Mouse (Mus musculus) kidney, embryonic 14.5 days (tissue): ENCODE measurements around the gene Actr5. TPM values are rescaled to one million over a fixed set of nuclear protein-coding genes. Genes with fewer than 3 reads are reported as not detected.

Experiments
- ATAC-seq: fragments of 200-750 bp; cut with Nextera tagmentation; 2 replicates; pipeline ENCODE4 v1.8.0; 2017; ENCODE audit warnings: moderate number of reproducible peaks, mild to moderate bottlenecking, moderate TSS enrichment, moderate library complexity; ENCODE audit not compliant: low FRiP score, low TSS enrichment
- H3K27ac ChIP-seq: fragments of 300-500 bp; sonication (generic); 2 replicates; pipeline ENCODE4 v1.5.1; 2014; ENCODE audit warnings: low read depth, mild to moderate bottlenecking, low read length, moderate library complexity, mixed read lengths
- H3K27me3 ChIP-seq: fragments of 300-500 bp; sonication (generic); 2 replicates; pipeline ENCODE4 v1.6.1; 2014; ENCODE audit warnings: mild to moderate bottlenecking, low read length; ENCODE audit not compliant: control insufficient read depth, insufficient read depth
- H3K36me3 ChIP-seq: fragments of 300-500 bp; sonication (generic); 2 replicates; pipeline ENCODE4 v1.6.1; 2014; ENCODE audit warnings: low read length, mixed read lengths; ENCODE audit not compliant: control insufficient read depth, insufficient read depth
- H3K4me1 ChIP-seq: fragments of 300-500 bp; sonication (generic); 2 replicates; pipeline ENCODE4 v1.6.1; 2014; ENCODE audit warnings: low read length, mixed read lengths; ENCODE audit not compliant: control insufficient read depth, insufficient read depth
- H3K4me2 ChIP-seq: fragments of 300-500 bp; sonication (generic); replicated peaks from 2 replicates; pipeline ENCODE4 v1.6.1; 2014; ENCODE audit warnings: low read depth, mild to moderate bottlenecking, low read length
- H3K4me3 ChIP-seq: fragments of 300-500 bp; sonication (generic); 2 replicates; pipeline ENCODE4 v1.5.1; 2014; ENCODE audit warnings: mild to moderate bottlenecking, low read length
- H3K9ac ChIP-seq: fragments of 300-500 bp; sonication (generic); 2 replicates; pipeline ENCODE4 v1.6.1; 2014; ENCODE audit warnings: low read depth, mild to moderate bottlenecking, low read length, moderate library complexity
- H3K9me3 ChIP-seq: fragments of 300-500 bp; sonication (generic); 2 replicates; pipeline ENCODE4 v1.6.1; 2016; ENCODE audit warnings: low read length; ENCODE audit not compliant: control insufficient read depth
- WGBS: fragments of 180-500 bp; shearing (Covaris S2); extraction: QIAGEN DNeasy Blood & Tissue Kit; methylation state at CpG from one replicate; pipeline ENCODE4 v1.1.7; 2014; 5-methylcytosine and 5-hydroxymethylcytosine counted together
- polyA plus RNA-seq: library from polyadenylated mRNA; unstranded; fragments of >200 nt; fragmentation: Nextera tagmentation; extraction: Ambion mirVana; gene quantifications from 2 replicates; pipeline ENCODE4 v1.2.1, GENCODE M21; 2014

Actr5 gene
- polyA plus RNA-seq, 1 experiment from 2014 or later = 15.6 TPM

DNA sequence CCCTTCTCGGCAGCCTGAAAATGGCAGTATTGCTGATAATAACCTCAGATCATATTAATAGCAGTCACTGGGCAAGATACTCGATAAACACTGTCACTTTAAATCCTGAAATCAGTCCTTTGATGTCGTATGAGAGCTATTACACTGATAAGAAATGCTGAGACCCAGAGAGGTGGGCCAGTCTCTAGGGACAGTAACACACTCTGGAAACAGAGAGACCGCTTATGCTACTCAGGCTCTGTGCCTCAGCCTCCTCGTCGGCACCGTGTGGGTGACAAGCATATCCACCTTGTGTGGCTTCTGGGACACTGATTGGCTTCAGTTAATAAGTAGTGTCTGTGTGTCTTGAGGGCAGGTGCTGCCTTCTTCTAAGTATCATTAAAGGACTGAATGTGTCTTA lies 29.1 kb upstream of the Actr5 start:
- H3K27ac ChIP-seq = no peak overlapping the region
- H3K36me3 ChIP-seq = no peaks in the 10 kb centered on the region
- H3K4me3 ChIP-seq = no peak overlapping the region
- peaks cover 18% of the 10 kb centered on the region for H3K27me3 ChIP-seq
- WGBS = 22% methylated on average over 7 of the region's 7 CpGs
- no peak overlapping the region; the same call in 1 of the 2 replicates for H3K4me2 ChIP-seq
- no peaks in the 10 kb centered on the region for H3K9me3 ChIP-seq
- ATAC-seq = no peak
- no peak overlapping the region for H3K9ac ChIP-seq
- H3K4me1 ChIP-seq = peaks cover 4% of the 10 kb centered on the region; the same call in 1 of the 2 replicates

DNA sequence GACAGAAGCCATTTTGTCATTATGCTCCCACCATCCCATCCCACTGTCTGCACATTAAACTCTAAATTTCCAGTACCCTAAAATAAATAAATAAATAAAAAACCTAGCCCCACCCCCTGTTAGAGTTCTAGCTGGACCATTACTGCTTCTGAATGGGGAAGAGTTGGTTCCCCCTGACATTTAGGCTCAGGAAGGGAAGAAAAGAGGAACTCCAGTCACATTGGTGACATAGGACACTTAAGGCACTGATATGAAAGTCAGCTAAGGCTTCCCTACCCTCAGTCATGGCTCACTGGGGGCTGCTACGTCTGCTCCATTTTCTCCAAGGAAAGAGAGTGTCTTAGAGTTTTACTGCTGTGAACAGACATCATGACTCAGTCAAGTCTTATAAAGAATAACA lies 27.9 kb upstream of the Actr5 start:
- Histone ChIP-seq H3K4me2 (no peak overlapping the region), H3K9ac (no peak overlapping the region), H3K9me3 (no peaks in the 10 kb centered on the region), H3K27ac (no peak overlapping the region), H3K4me3 (no peak overlapping the region), H3K36me3 (no peaks in the 10 kb centered on the region), H3K27me3 (peaks cover 18% of the 10 kb centered on the region), H3K4me1 (peaks cover 4% of the 10 kb centered on the region; the same call in 1 of the 2 replicates)
- no peak for ATAC-seq
- WGBS = 71% methylated on average over 1 of the region's 1 CpGs

DNA sequence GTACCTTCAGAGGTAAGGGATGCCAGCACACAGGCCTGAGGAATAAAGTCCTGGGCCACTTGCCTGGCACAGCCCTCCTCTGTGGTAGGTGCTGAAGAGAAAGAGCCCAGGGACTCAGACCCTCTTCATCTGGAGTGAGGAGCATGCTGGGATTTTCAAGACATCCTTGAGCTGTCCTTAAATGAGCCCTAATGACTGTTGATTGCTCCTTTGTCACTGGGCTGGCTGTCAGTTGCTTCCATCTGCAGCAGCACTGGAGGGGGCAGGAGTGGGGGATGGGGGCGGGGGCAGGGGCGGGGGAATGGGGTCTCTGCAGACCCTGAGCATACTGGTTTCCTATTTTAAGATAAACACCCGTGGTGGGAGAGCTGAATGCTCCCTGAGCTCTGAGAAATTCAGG lies 24.2 kb upstream of the Actr5 start:
- no peak for ATAC-seq
- Histone ChIP-seq H3K4me3 (no peak overlapping the region), H3K27me3 (peaks cover 27% of the 10 kb centered on the region), H3K9ac (no peak overlapping the region), H3K27ac (no peak overlapping the region), H3K4me1 (0 out of 2 replicates have a peak, but pooled peaks cover under 1% of the 10 kb centered on the region), H3K9me3 (no peaks in the 10 kb centered on the region), H3K36me3 (no peaks in the 10 kb centered on the region), H3K4me2 (no peak overlapping the region)
- WGBS = 30% methylated on average over 3 of the region's 3 CpGs

DNA sequence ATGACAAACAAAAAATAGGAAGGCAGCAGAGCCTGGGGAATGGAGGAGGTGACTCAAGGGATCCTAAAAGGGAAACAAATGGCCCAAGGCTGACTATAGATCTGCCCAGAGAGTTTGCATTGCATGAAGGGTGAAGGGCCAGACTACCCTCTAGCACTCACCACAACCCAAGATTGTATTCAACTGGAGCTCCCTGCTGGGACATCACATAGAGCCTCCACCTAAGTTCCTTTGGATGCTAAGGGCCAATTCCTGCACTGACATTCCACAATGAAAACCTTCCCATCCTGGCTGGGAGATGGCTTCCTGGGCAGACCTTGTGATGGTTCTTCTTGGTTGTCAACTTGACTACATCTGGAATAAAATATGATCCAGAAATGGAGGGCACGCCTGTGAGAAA lies 23.4 kb upstream of the Actr5 start:
- H3K4me3 ChIP-seq = no peak overlapping the region
- no peaks in the 10 kb centered on the region for H3K4me1 ChIP-seq
- no peak for ATAC-seq
- WGBS = 89% methylated on average over 1 of the region's 1 CpGs
- no peak overlapping the region for H3K9ac ChIP-seq
- H3K4me2 ChIP-seq = no peak overlapping the region
- no peak overlapping the region for H3K27ac ChIP-seq
- H3K27me3 ChIP-seq = peaks cover 27% of the 10 kb centered on the region
- H3K9me3 ChIP-seq = no peaks in the 10 kb centered on the region
- no peaks in the 10 kb centered on the region for H3K36me3 ChIP-seq

DNA sequence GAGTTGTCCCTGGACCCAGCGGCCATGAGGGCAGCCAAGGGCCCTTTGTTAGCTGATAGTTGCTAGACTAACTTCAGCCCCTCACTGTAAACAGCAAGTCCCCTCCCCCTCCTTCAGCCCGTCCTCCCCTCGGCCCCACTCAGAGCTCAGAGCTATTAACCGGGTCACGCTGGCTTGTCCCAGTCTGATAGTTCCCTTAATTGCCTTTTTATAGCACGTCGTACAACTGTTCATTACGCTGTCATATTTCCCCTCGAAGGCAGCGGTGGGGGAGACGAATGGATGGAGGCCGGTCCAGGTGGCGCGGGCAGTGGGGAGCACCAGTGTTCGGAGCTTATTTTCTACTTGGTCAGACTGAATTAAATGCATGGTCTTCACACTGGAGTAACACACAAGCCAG lies 22.0 kb upstream of the Actr5 start:
- H3K36me3 ChIP-seq = no peaks in the 10 kb centered on the region
- H3K4me2 ChIP-seq = 0 out of 2 replicates have a peak overlapping the region, but pooled peaks have one; percentile 2
- peaks cover 6% of the 10 kb centered on the region; the same call in 1 of the 2 replicates for H3K4me1 ChIP-seq
- no peak overlapping the region for H3K4me3 ChIP-seq
- ATAC-seq = peak; percentile 29; the same call in 1 of the 2 replicates
- H3K9ac ChIP-seq = no peak overlapping the region
- no peaks in the 10 kb centered on the region for H3K9me3 ChIP-seq
- WGBS = 4% methylated on average over 15 of the region's 15 CpGs
- H3K27me3 ChIP-seq = peaks cover 31% of the 10 kb centered on the region
- no peak overlapping the region for H3K27ac ChIP-seq

DNA sequence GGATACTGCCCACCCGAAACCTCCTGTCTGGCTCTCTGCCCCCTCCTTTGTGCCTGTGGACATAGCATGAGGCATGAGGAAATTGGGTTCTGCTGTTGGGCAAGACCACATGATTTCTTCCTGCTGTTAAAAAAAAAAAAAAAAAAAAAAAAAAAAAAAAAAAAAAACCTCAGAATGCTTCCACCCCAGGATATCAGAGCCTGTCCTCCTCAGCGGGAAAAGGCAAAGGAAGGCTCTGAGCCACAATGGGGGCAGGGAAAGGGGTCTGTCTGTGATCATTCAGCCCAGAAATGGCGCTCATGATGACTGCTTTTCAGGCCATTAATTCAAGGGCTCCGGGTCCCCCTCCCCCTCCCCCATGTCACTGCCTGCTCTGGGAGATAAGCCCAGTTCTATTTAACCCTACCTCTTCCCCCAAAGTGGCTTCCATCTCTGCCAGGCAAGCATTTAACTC lies 18.1 kb upstream of the Actr5 start:
- no peak overlapping the region for H3K9ac ChIP-seq
- H3K27ac ChIP-seq = peak overlapping the region; percentile 55; the same call in 1 of the 2 replicates
- H3K36me3 ChIP-seq = no peaks in the 10 kb centered on the region
- 5% methylated on average over 4 of the region's 4 CpGs for WGBS
- peak; percentile 74 for ATAC-seq
- no peak overlapping the region for H3K4me3 ChIP-seq
- H3K4me1 ChIP-seq = peaks cover 19% of the 10 kb centered on the region; the same call in 1 of the 2 replicates
- H3K4me2 ChIP-seq = peak overlapping the region; percentile 10; the same call in 1 of the 2 replicates
- H3K9me3 ChIP-seq = no peaks in the 10 kb centered on the region
- peaks cover 60% of the 10 kb centered on the region for H3K27me3 ChIP-seq

DNA sequence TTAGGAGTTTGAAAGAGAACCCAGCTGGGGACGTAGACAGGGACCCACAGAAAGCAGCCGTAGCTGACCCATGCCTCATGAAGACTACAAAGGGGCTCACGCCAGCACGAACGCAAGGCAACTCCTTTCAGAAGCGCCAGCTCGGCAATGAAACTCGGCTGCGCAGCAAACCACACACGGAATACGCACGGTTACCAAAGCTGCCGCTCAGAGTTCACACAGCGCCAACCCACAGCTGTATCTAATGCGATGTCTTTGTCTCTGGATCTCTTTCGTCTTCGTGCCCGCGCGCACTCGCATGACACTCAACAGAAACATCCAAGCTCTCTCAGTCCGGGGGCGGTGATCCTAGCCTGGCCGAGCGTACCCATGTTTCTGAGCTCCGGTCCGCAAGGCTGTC lies 15.0 kb upstream of the Actr5 start:
- Histone ChIP-seq H3K4me3 (peak overlapping the region; percentile 29), H3K27me3 (peaks cover 85% of the 10 kb centered on the region), H3K27ac (no peak overlapping the region), H3K4me1 (peaks cover 23% of the 10 kb centered on the region), H3K9me3 (no peaks in the 10 kb centered on the region), H3K36me3 (no peaks in the 10 kb centered on the region), H3K9ac (peak overlapping the region; percentile 18; the same call in 1 of the 2 replicates), H3K4me2 (peak overlapping the region; percentile 44)
- 0% methylated on average over 27 of the region's 27 CpGs for WGBS
- ATAC-seq = no peak

DNA sequence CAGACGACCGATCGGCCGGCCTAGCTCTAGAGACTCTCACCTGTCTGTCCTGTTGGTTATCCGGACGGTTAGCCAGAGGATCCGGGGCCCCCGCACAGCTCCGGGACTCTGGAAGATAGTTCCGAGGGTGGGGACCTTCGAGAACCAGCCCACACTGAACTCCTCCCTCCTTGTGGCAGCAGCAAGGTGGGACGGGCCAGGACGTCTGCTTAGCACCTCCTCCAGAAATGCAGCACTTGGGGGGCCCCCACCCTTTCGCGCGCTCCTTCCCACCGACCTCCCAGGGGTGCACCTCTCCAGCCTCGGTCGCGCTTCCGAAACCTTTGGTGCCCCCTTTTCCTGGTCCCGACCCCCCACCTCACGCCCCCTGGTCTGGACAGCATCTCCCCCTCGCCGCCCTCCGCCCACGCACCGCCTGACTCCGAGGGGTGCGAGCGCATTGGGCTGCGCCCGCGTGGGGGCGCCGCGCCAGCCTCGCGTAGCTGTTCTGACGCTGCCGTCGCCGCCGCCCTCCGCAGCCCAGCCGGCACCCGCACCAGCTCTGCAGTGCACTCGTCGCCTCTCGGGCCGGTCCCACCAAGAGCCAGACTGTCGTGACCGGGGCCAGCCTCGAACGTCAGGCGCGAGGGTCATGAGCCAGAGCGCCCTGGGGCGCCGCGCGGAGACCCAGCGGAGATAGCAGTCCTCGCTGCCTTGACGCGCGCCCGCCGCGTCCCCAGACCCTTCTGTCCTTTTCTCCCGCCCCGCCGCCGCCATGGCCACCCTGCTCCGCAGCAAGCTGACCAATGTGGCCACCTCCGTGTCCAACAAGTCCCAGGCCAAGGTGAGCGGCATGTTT lies 14.0 kb upstream of the Actr5 start, which contains the start of gene Slc32a1:
TSS of gene Slc32a1 (plus strand) at position 280 of the 838 bp plus-strand sequence.
- Histone ChIP-seq H3K9ac (peak within 1 kb of the TSS; percentile 18; the same call in 1 of the 2 replicates), H3K27ac (no peak within 1 kb of the TSS), H3K4me1 (peaks cover 31% of the 10 kb centered on the region), H3K4me3 (peak within 1 kb of the TSS; percentile 29), H3K36me3 (no peaks in the 10 kb centered on the region), H3K4me2 (peak within 1 kb of the TSS; percentile 44), H3K27me3 (peaks cover 92% of the 10 kb centered on the region), H3K9me3 (no peaks in the 10 kb centered on the region)
- no peak for ATAC-seq
- WGBS = under 1% methylated on average over 68 of the region's 77 CpGs

DNA sequence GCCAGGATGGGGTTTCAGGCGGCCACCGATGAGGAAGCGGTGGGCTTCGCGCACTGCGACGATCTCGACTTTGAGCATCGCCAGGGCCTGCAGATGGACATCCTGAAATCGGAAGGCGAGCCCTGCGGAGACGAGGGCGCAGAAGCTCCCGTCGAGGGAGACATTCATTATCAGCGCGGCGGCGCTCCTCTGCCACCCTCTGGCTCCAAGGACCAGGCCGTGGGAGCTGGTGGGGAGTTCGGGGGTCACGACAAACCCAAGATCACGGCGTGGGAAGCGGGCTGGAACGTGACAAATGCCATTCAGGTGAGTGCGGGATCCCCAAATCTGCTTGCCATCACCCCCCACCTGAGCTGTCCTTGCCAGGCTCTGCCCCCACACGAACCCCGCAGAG lies 13.4 kb upstream of the Actr5 start:
- no peaks in the 10 kb centered on the region for H3K36me3 ChIP-seq
- no peaks in the 10 kb centered on the region for H3K9me3 ChIP-seq
- no peak overlapping the region for H3K27ac ChIP-seq
- no peak overlapping the region for H3K9ac ChIP-seq
- H3K27me3 ChIP-seq = peaks cover 95% of the 10 kb centered on the region
- under 1% methylated on average over 30 of the region's 30 CpGs for WGBS
- peaks cover 35% of the 10 kb centered on the region for H3K4me1 ChIP-seq
- ATAC-seq = no peak
- peak overlapping the region; percentile 29 for H3K4me3 ChIP-seq
- H3K4me2 ChIP-seq = peak overlapping the region; percentile 44
